Mouse (Mus musculus) forebrain, embryonic 14.5 days (tissue): ENCODE measurements around the gene Sesn3. TPM values are rescaled to one million over a fixed set of nuclear protein-coding genes. Genes with fewer than 3 reads are reported as not detected.

ENCODE experiments used
- ATAC-seq: fragments of 200-750 bp; cut with Nextera tagmentation; 2 replicates; pipeline ENCODE4 v1.8.0; 2017; ENCODE audit warnings: mild to moderate bottlenecking, moderate library complexity
- DNase-seq: peaks from one replicate; pipeline ENCODE4 v3.0.0-alpha.2; 2015; ENCODE audit warnings: low spot score
- H3K27ac ChIP-seq: fragments of 300-500 bp; sonication (generic); 2 replicates; pipeline ENCODE4 v1.5.1; 2014; ENCODE audit warnings: low read depth, mild to moderate bottlenecking, control low read depth, low read length, moderate library complexity
- H3K27me3 ChIP-seq: fragments of 300-500 bp; sonication (generic); replicated peaks from 2 replicates; pipeline ENCODE4 v1.6.1; 2014; ENCODE audit warnings: low read length, control low read depth, mixed read lengths; ENCODE audit not compliant: control insufficient read depth, insufficient read depth
- H3K36me3 ChIP-seq: fragments of 300-500 bp; sonication (generic); 2 replicates; pipeline ENCODE4 v1.6.1; 2014; ENCODE audit warnings: low read length, control low read depth; ENCODE audit not compliant: control insufficient read depth, insufficient read depth
- H3K4me1 ChIP-seq: fragments of 300-500 bp; sonication (generic); 2 replicates; pipeline ENCODE4 v1.6.1; 2014; ENCODE audit warnings: antibody characterized with exemption, low read length, control low read depth; ENCODE audit not compliant: control insufficient read depth, insufficient read depth
- H3K4me2 ChIP-seq: fragments of 300-500 bp; sonication (generic); 2 replicates; pipeline ENCODE4 v1.6.1; 2014; ENCODE audit warnings: mild to moderate bottlenecking, control low read depth, low read length
- H3K4me3 ChIP-seq: fragments of 300-500 bp; sonication (generic); 2 replicates; pipeline ENCODE4 v1.5.1; 2014; ENCODE audit warnings: low read depth, low read length, control low read depth
- H3K9ac ChIP-seq: fragments of 300-500 bp; sonication (generic); 2 replicates; pipeline ENCODE4 v1.6.1; 2014; ENCODE audit warnings: mild to moderate bottlenecking, low read length, control low read depth, moderate library complexity
- H3K9me3 ChIP-seq: fragments of 300-500 bp; sonication (generic); replicated peaks from 2 replicates; pipeline ENCODE4 v1.6.1; 2016; ENCODE audit warnings: low read length, control low read depth, mixed read lengths; ENCODE audit not compliant: control insufficient read depth
- WGBS: fragments of 180-500 bp; shearing (Covaris S2); extraction: QIAGEN DNeasy Blood & Tissue Kit; methylation state at CpG from one replicate; pipeline ENCODE4 v1.1.7; 2014; 5-methylcytosine and 5-hydroxymethylcytosine counted together
- polyA plus RNA-seq: library from polyadenylated mRNA; unstranded; fragments of >200 nt; fragmentation: Nextera tagmentation; extraction: Ambion mirVana; gene quantifications from 2 replicates; pipeline ENCODE4 v1.2.1, GENCODE M21; 2014

Sesn3 gene
- polyA plus RNA-seq, 1 experiment from 2014 or later = 12.4 TPM

DNA sequence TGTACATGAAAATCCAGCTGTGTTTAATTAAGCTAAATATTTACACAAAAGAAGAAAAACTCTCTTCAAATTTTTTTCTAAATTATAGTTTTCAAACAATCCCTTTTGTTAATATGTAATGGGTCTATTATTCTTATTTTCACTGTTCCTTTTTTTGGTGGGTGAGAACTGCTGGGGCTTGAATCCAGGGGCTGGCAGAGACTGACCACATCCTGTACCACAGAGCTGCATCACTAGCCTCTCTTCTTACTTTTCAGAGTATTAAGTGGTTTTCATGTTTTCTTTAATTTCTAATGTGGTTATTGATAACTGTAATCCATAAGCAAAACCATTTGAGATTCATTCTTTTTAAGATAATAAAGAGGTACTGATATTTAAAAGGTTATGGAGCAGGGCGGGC lies 19.0 kb downstream of the Sesn3 start:
- ATAC-seq (no peak), DNase-seq (no peak)
- no peaks in the 10 kb centered on the region for H3K27me3 ChIP-seq
- no peak overlapping the region for H3K4me3 ChIP-seq
- H3K27ac ChIP-seq = no peak overlapping the region
- H3K4me2 ChIP-seq = no peak overlapping the region
- no peaks in the 10 kb centered on the region for H3K36me3 ChIP-seq
- no peak overlapping the region for H3K9ac ChIP-seq
- H3K9me3 ChIP-seq = no peaks in the 10 kb centered on the region
- WGBS = 96% methylated on average over 1 of the region's 1 CpGs
- no peaks in the 10 kb centered on the region for H3K4me1 ChIP-seq

DNA sequence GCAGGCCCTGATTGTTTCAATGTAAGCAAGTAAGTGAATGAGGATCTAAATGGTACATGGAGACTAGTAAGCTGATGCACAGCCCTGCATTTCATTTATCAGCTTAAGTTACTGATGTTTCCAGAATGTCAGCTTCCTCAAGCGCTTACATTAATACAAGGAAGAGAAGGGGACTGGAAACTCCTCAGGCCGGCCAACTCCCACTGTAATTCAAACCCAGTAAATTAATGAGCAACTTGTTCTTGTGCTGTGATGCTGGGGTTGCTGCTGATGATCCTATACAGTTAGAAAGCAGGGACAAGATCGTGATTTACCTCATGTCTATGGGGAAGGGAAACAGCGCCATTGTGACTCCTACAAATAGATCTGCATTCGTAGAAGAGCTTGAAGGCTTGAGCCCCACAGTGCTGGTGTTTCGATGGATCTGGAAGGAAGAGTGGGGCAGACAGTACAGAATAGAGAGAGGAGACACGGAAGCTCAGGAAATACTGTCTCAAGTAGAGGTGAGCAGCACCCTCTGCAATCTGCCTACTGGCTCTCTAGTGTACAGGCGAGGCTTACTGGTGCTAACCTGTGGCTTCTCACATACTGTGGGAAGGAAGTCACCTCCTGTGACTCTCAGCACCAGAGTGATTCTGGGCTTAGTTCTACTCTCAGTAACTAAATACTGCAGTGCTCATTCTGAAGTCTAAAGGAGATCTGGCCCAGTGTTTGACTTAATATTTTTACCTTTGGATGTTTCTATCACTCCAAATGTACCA lies 21.0 kb downstream of the Sesn3 start:
- no peak for ATAC-seq
- no peak for DNase-seq

DNA sequence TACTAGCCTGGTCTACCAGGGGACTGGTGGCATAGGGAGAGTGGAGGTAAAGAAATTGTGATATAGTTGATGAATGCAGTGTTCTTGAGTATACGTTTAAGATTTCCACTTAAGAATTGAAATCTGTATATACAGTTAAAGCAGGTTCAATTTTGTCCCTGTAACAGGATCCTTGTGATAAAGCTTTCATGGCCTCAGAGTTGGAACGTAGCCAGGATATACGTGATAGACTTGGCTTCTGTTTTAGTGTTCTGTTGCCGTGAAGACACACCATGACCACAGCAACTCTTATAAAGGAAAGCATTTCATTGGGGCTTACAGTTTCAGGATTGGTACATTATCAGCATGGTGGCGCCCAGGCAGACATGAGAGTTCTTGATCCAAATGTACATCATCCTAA lies 22.3 kb downstream of the Sesn3 start:
- no peak for ATAC-seq
- H3K27ac ChIP-seq = no peak overlapping the region
- no peak overlapping the region for H3K9ac ChIP-seq
- 87% methylated on average over 5 of the region's 5 CpGs for WGBS
- H3K9me3 ChIP-seq = no peaks in the 10 kb centered on the region
- no peaks in the 10 kb centered on the region for H3K27me3 ChIP-seq
- H3K36me3 ChIP-seq = no peaks in the 10 kb centered on the region
- no peak overlapping the region for H3K4me3 ChIP-seq
- no peak for DNase-seq
- H3K4me1 ChIP-seq = no peaks in the 10 kb centered on the region
- no peak overlapping the region for H3K4me2 ChIP-seq

More for the DNA sequence above, 21.0 kb downstream of the Sesn3 start:
- Histone ChIP-seq H3K27ac (no peak overlapping the region), H3K9ac (no peak overlapping the region), H3K4me2 (no peak overlapping the region), H3K4me3 (no peak overlapping the region), H3K36me3 (no peaks in the 10 kb centered on the region), H3K27me3 (no peaks in the 10 kb centered on the region), H3K4me1 (no peaks in the 10 kb centered on the region), H3K9me3 (no peaks in the 10 kb centered on the region)
- 93% methylated on average over 8 of the region's 8 CpGs for WGBS

DNA sequence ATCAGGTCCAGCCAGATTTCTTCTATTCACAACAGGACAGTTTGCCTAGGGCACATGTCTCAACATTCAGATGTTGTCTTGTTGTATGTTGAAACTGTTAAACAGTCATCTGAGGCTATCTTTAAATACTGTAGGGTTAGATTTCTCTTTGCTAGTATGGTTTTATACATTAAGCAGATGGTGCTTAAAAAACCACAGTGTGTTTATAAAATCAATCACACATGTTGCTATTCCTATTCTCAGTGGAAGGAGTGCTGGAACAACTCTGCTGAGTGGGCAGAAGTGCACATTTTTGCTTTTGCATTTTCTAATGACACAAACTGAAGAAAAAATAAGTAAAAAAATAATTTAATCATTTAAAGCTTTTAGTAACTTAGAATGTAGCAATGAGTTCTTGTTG lies 25.0 kb downstream of the Sesn3 start:
- ATAC-seq = no peak
- Histone ChIP-seq H3K9ac (no peak overlapping the region), H3K9me3 (no peaks in the 10 kb centered on the region), H3K4me1 (peaks cover 8% of the 10 kb centered on the region; the same call in 1 of the 2 replicates), H3K27ac (no peak overlapping the region), H3K4me2 (no peak overlapping the region), H3K4me3 (no peak overlapping the region), H3K36me3 (no peaks in the 10 kb centered on the region), H3K27me3 (0 out of 2 replicates have a peak, but pooled peaks cover 3% of the 10 kb centered on the region)
- no peak for DNase-seq

DNA sequence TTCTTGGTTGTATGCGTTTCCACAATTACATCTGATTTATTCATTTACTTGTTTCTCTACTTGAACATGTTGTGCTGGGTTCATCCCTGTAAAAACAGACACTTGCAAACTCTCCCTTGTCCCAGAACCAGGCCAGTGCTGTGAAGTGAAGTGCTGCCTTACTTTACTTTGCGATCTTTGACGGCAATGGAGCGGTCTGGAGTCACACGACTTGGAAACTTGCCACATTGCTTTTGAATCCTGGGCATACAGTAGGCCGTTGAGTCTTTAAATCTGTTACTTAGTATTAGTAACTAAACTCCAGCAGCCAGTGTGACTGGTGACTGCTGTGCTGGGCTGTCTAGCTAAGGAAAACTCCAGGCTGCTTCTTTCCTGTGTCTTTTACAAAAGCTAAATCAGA lies 25.9 kb downstream of the Sesn3 start:
- H3K4me2 ChIP-seq = no peak overlapping the region
- no peak for ATAC-seq

DNA sequence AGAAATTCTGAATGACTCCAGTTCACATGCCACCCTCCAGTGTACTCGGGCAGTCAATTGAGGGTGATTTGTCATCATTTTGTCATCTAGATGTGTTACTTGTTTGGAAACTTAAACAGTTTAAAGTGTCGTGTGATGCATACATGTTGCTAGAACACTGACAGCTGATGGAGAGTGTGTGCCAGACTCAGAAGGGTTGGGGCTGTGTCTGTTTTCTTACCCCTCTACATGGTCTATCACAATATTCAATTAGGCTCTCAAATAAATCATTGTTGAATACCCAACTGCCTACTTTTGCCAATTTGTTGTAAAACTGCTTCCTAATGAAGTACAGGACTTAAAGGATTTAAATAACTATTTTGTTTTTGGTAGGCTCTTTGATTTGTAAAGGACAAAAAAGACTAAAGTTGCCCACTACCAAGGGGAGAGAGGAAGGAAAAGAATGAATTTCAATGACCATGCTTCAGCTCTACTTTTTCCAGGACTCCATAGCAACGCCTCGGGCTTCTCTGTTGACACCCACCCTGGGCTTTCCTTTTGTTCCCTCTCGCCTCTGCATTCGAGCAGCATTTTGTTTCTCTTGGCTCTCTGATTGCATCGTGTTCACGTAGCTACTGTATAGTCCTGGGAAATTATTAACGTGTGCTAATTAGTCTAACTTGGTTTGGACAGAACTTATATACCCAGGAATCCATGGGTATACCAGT lies 29.5 kb downstream of the Sesn3 start:
- peak; percentile 85 for DNase-seq
- ATAC-seq = peak; percentile 94
- H3K27me3 ChIP-seq = 0 out of 2 replicates have a peak, but pooled peaks cover 3% of the 10 kb centered on the region
- H3K4me1 ChIP-seq = peaks cover 9% of the 10 kb centered on the region; the same call in 1 of the 2 replicates
- H3K9ac ChIP-seq = no peak overlapping the region
- no peak overlapping the region for H3K4me3 ChIP-seq
- H3K9me3 ChIP-seq = no peaks in the 10 kb centered on the region
- H3K27ac ChIP-seq = no peak overlapping the region
- peaks cover 12% of the 10 kb centered on the region; the same call in 1 of the 2 replicates for H3K36me3 ChIP-seq
- WGBS = 6% methylated on average over 9 of the region's 9 CpGs
- H3K4me2 ChIP-seq = no peak overlapping the region

More for the DNA sequence above, 25.9 kb downstream of the Sesn3 start:
- Histone ChIP-seq H3K9ac (no peak overlapping the region), H3K4me3 (no peak overlapping the region), H3K27me3 (0 out of 2 replicates have a peak, but pooled peaks cover 3% of the 10 kb centered on the region), H3K27ac (no peak overlapping the region), H3K36me3 (no peaks in the 10 kb centered on the region), H3K9me3 (no peaks in the 10 kb centered on the region), H3K4me1 (peaks cover 9% of the 10 kb centered on the region; the same call in 1 of the 2 replicates)
- DNase-seq = no peak
- WGBS = 72% methylated on average over 6 of the region's 6 CpGs

DNA sequence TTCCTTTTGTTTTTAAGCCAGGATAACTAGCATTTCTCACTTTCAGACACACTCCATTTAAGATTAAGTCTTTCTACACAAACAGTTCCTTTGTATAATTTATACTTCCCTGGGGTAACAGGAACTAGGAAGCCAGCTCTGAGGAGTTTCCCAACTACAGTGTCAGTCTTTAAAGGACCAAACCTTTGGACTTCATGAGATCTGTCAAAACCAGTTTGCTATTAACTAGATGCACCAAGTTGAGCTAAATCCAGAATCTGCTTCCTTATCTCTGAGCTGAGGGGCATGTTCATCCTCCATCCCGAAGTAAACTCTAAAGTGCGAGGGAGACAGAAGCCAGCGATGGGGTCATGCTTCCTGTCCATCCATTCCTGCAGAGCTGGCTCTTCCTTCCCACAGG lies 32.5 kb downstream of the Sesn3 start:
- H3K9ac ChIP-seq = no peak overlapping the region
- ATAC-seq = no peak
- no peak overlapping the region for H3K4me3 ChIP-seq
- DNase-seq = no peak
- peaks cover 9% of the 10 kb centered on the region; the same call in 1 of the 2 replicates for H3K4me1 ChIP-seq
- 100% methylated on average over 3 of the region's 3 CpGs for WGBS
- H3K27me3 ChIP-seq = 0 out of 2 replicates have a peak, but pooled peaks cover 3% of the 10 kb centered on the region
- H3K36me3 ChIP-seq = peaks cover 19% of the 10 kb centered on the region; the same call in 1 of the 2 replicates
- no peaks in the 10 kb centered on the region for H3K9me3 ChIP-seq
- H3K27ac ChIP-seq = no peak overlapping the region
- H3K4me2 ChIP-seq = no peak overlapping the region

DNA sequence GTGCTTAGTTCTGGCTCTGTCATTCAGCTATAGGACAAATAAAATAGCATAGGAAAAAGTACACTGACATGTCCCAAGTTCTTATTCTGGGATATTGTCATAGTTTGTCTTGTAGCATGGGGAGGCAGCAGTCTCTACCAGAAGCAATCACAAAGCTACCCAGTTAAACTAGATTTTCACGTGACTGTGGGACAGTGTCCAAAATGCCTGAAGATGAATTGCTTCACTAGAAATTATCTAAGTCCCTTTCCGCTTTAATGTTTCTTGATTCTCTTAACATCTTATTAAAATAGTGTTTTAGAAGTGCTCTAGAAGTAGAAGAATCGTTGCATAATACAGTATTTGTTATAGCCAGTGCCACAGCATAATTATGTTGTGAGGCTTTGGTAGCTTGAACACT lies 39.1 kb downstream of the Sesn3 start:
- no peak overlapping the region for H3K9ac ChIP-seq
- DNase-seq = no peak
- no peaks in the 10 kb centered on the region for H3K4me1 ChIP-seq
- no peak for ATAC-seq
- H3K9me3 ChIP-seq = no peaks in the 10 kb centered on the region
- H3K27ac ChIP-seq = no peak overlapping the region
- 91% methylated on average over 3 of the region's 3 CpGs for WGBS
- no peak overlapping the region for H3K4me3 ChIP-seq
- no peak overlapping the region for H3K4me2 ChIP-seq
- H3K36me3 ChIP-seq = peaks cover 28% of the 10 kb centered on the region
- no peaks in the 10 kb centered on the region for H3K27me3 ChIP-seq

DNA sequence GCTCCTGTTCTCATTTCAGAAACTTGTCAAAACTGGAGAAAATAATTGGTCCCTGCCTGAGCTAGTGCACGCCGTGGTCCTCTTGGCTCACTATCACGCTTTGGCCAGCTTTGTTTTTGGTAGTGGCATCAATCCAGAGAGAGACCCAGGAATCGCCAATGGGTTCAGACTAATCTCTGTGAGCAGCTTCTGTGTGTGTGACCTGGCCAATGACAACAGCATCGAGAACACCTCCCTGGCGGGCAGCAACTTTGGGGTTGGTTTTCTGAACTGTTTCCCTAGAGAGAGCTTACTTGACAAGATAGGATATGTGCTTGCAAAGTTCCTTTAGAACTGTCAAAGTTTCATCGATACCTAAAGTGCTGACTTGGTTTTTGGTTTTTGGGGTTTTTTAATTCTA lies 39.6 kb downstream of the Sesn3 start:
- Histone ChIP-seq H3K36me3 (peaks cover 26% of the 10 kb centered on the region), H3K4me3 (no peak overlapping the region), H3K4me1 (no peaks in the 10 kb centered on the region), H3K9me3 (no peaks in the 10 kb centered on the region), H3K27ac (no peak overlapping the region), H3K27me3 (no peaks in the 10 kb centered on the region), H3K4me2 (no peak overlapping the region), H3K9ac (no peak overlapping the region)
- DNase-seq = no peak
- ATAC-seq = no peak
- WGBS = 82% methylated on average over 7 of the region's 7 CpGs
